Mouse (Mus musculus): ENCODE measurements around the gene Castor1.

GRCm38 (mm10) chr11:4267202-4267578 lies 49.2 kb downstream of the Castor1 start:
- no peak for TF ChIP-seq POLR2A (IDR thresholded peaks at IDR 0.05; ENCODE audit: insufficient read depth, low read depth, low read length)
- no peak for TF ChIP-seq CTCF (IDR thresholded peaks at IDR 0.05; ENCODE audit: insufficient read depth, low read depth, low read length)
